Mouse (Mus musculus) heart, embryonic 10.5 days (tissue): ENCODE data around the gene Gabbr2. TPM values are rescaled to one million over a fixed set of nuclear protein-coding genes. Genes with fewer than 3 reads are reported as not detected.
A peak's percentile ranks its signal among the peaks of the same experiment; 100 is the strongest.

ENCODE experiments used
- DNase-seq: peaks from one replicate; pipeline ENCODE4 v3.0.0-alpha.2; 2017; ENCODE audit warnings: low spot score
- H3K27ac ChIP-seq: fragments of 300-500 bp; sonication (generic); 2 replicates; pipeline ENCODE4 v1.5.1; 2016; ENCODE audit warnings: mild to moderate bottlenecking
- H3K27me3 ChIP-seq: fragments of 300-500 bp; sonication (generic); 2 replicates; pipeline ENCODE4 v1.6.1; 2016; ENCODE audit warnings: mild to moderate bottlenecking; ENCODE audit not compliant: poor library complexity, insufficient read depth, severe bottlenecking
- H3K36me3 ChIP-seq: fragments of 300-500 bp; sonication (generic); 2 replicates; pipeline ENCODE4 v1.6.1; 2016; ENCODE audit warnings: mild to moderate bottlenecking, moderate library complexity
- H3K4me1 ChIP-seq: fragments of 300-500 bp; sonication (generic); 2 replicates; pipeline ENCODE4 v1.6.1; 2016; ENCODE audit warnings: mild to moderate bottlenecking
- H3K4me3 ChIP-seq: fragments of 300-500 bp; sonication (generic); 2 replicates; pipeline ENCODE4 v1.5.1; 2016; ENCODE audit warnings: mild to moderate bottlenecking, moderate library complexity
- H3K9me3 ChIP-seq: fragments of 300-500 bp; sonication (generic); 2 replicates; pipeline ENCODE4 v1.6.1; 2016; ENCODE audit warnings: mild to moderate bottlenecking, moderate library complexity
- WGBS: fragments of 180-500 bp; shearing (Covaris S2); methylation state at CpG from one replicate; pipeline ENCODE4 v1.1.7; 2016; 5-methylcytosine and 5-hydroxymethylcytosine counted together
- polyA plus RNA-seq: library from polyadenylated mRNA; unstranded; fragments of >200 nt; fragmentation: Nextera tagmentation; extraction: Ambion mirVana; gene quantifications from 2 replicates; pipeline ENCODE4 v1.2.1, GENCODE M21; 2016

Gene Gabbr2
- polyA plus RNA-seq, 1 experiment from 2014 or later = 0.13 TPM

GRCm38 (mm10) chr4:47012476-47012875 lies 20.8 kb upstream of the Gabbr2 start:
- H3K4me3 ChIP-seq = no peak overlapping the region
- H3K27me3 ChIP-seq = peaks cover 33% of the 10 kb centered on the region; the same call in 1 of the 2 replicates
- H3K4me1 ChIP-seq = peaks cover 8% of the 10 kb centered on the region
- no peaks in the 10 kb centered on the region for H3K9me3 ChIP-seq
- H3K36me3 ChIP-seq = 0 out of 2 replicates have a peak, but pooled peaks cover 5% of the 10 kb centered on the region
- 80% methylated on average over 10 of the region's 10 CpGs for WGBS
- no peak overlapping the region for H3K27ac ChIP-seq
- no peak for DNase-seq

- DNase-seq = no peak
- Histone ChIP-seq H3K4me1 (peaks cover 8% of the 10 kb centered on the region), H3K36me3 (no peaks in the 10 kb centered on the region), H3K27me3 (peaks cover 34% of the 10 kb centered on the region; the same call in 1 of the 2 replicates), H3K9me3 (no peaks in the 10 kb centered on the region), H3K27ac (no peak overlapping the region), H3K4me3 (no peak overlapping the region)
- 58% methylated on average over 12 of the region's 12 CpGs for WGBS
These were observed 18.9 kb upstream of the Gabbr2 start for GRCm38 (mm10) chr4:47010400-47011231.

GRCm38 (mm10) chr4:47000626-47001395 lies 9.1 kb upstream of the Gabbr2 start:
- peaks cover 30% of the 10 kb centered on the region for H3K27me3 ChIP-seq

GRCm38 (mm10) chr4:46997969-46998368 lies 6.3 kb upstream of the Gabbr2 start:
- no peak for DNase-seq
- no peaks in the 10 kb centered on the region for H3K9me3 ChIP-seq
- H3K4me3 ChIP-seq = no peak overlapping the region
- peaks cover 53% of the 10 kb centered on the region for H3K27me3 ChIP-seq
- H3K4me1 ChIP-seq = no peaks in the 10 kb centered on the region
- WGBS = 67% methylated on average over 2 of the region's 2 CpGs
- no peaks in the 10 kb centered on the region for H3K36me3 ChIP-seq
- no peak overlapping the region for H3K27ac ChIP-seq

More at GRCm38 (mm10) chr4:47000626-47001395, 9.1 kb upstream of the Gabbr2 start:
- H3K27ac ChIP-seq = no peak overlapping the region
- no peak for DNase-seq
- H3K4me1 ChIP-seq = no peaks in the 10 kb centered on the region
- H3K4me3 ChIP-seq = no peak overlapping the region
- no peaks in the 10 kb centered on the region for H3K36me3 ChIP-seq
- H3K9me3 ChIP-seq = no peaks in the 10 kb centered on the region
- 58% methylated on average over 8 of the region's 8 CpGs for WGBS

- H3K36me3 ChIP-seq = no peaks in the 10 kb centered on the region
- H3K4me3 ChIP-seq = no peak overlapping the region
- 2% methylated on average over 8 of the region's 8 CpGs for WGBS
- H3K4me1 ChIP-seq = peaks cover 25% of the 10 kb centered on the region
- H3K27ac ChIP-seq = no peak overlapping the region
- DNase-seq = peak; percentile 82
- H3K9me3 ChIP-seq = no peaks in the 10 kb centered on the region
- peaks cover 92% of the 10 kb centered on the region for H3K27me3 ChIP-seq
These were observed 1.3 kb upstream of the Gabbr2 start for GRCm38 (mm10) chr4:46992827-46993473.

GRCm38 (mm10) chr4:46991959-46992316 lies 265 bp upstream of the Gabbr2 start:
- Histone ChIP-seq H3K27me3 (peaks cover 89% of the 10 kb centered on the region), H3K9me3 (no peaks in the 10 kb centered on the region), H3K4me1 (peaks cover 25% of the 10 kb centered on the region), H3K27ac (no peak overlapping the region), H3K4me3 (peak overlapping the region; percentile 66), H3K36me3 (no peaks in the 10 kb centered on the region)
- DNase-seq = no peak
- WGBS = 1% methylated on average over 31 of the region's 31 CpGs

- Histone ChIP-seq H3K4me1 (peaks cover 25% of the 10 kb centered on the region), H3K27me3 (peaks cover 94% of the 10 kb centered on the region), H3K27ac (no peak overlapping the region), H3K36me3 (no peaks in the 10 kb centered on the region), H3K4me3 (peak overlapping the region; percentile 66), H3K9me3 (no peaks in the 10 kb centered on the region)
- no peak for DNase-seq
- WGBS = 5% methylated on average over 29 of the region's 29 CpGs
These were observed 1.2 kb downstream of the Gabbr2 start for GRCm38 (mm10) chr4:46990281-46991015.

- H3K9me3 ChIP-seq = no peaks in the 10 kb centered on the region
- no peak overlapping the region for H3K27ac ChIP-seq
- H3K4me1 ChIP-seq = peaks cover 25% of the 10 kb centered on the region
- peaks cover 88% of the 10 kb centered on the region for H3K27me3 ChIP-seq
- no peak for DNase-seq
- no peaks in the 10 kb centered on the region for H3K36me3 ChIP-seq
- H3K4me3 ChIP-seq = peak overlapping the region; percentile 66; the same call in 1 of the 2 replicates
- 2% methylated on average over 17 of the region's 17 CpGs for WGBS
These were observed 1.8 kb downstream of the Gabbr2 start for GRCm38 (mm10) chr4:46989842-46990241.

- WGBS = 64% methylated on average over 4 of the region's 4 CpGs
- no peak for DNase-seq
- Histone ChIP-seq H3K4me1 (peaks cover 25% of the 10 kb centered on the region), H3K4me3 (no peak overlapping the region), H3K27ac (no peak overlapping the region), H3K27me3 (peaks cover 78% of the 10 kb centered on the region), H3K36me3 (no peaks in the 10 kb centered on the region), H3K9me3 (no peaks in the 10 kb centered on the region)
These were observed 2.8 kb downstream of the Gabbr2 start for GRCm38 (mm10) chr4:46988824-46989223.

GRCm38 (mm10) chr4:46988257-46988656 lies 3.4 kb downstream of the Gabbr2 start:
- Histone ChIP-seq H3K36me3 (no peaks in the 10 kb centered on the region), H3K27ac (no peak overlapping the region), H3K9me3 (no peaks in the 10 kb centered on the region), H3K4me1 (peaks cover 25% of the 10 kb centered on the region), H3K27me3 (peaks cover 72% of the 10 kb centered on the region), H3K4me3 (no peak overlapping the region)
- no peak for DNase-seq
- 37% methylated on average over 3 of the region's 3 CpGs for WGBS

- WGBS = 82% methylated on average over 6 of the region's 6 CpGs
- peaks cover 25% of the 10 kb centered on the region for H3K4me1 ChIP-seq
- peaks cover 68% of the 10 kb centered on the region for H3K27me3 ChIP-seq
These were observed 3.9 kb downstream of the Gabbr2 start for GRCm38 (mm10) chr4:46987809-46988208.

GRCm38 (mm10) chr4:46986054-46986453 lies 5.6 kb downstream of the Gabbr2 start:
- no peak overlapping the region for H3K4me3 ChIP-seq
- H3K36me3 ChIP-seq = no peaks in the 10 kb centered on the region
- DNase-seq = no peak
- no peaks in the 10 kb centered on the region for H3K9me3 ChIP-seq
- H3K4me1 ChIP-seq = peaks cover 14% of the 10 kb centered on the region
- no peak overlapping the region for H3K27ac ChIP-seq
- H3K27me3 ChIP-seq = peaks cover 56% of the 10 kb centered on the region

More at GRCm38 (mm10) chr4:46987809-46988208, 3.9 kb downstream of the Gabbr2 start:
- no peak for DNase-seq
- Histone ChIP-seq H3K27ac (no peak overlapping the region), H3K4me3 (no peak overlapping the region), H3K9me3 (no peaks in the 10 kb centered on the region), H3K36me3 (no peaks in the 10 kb centered on the region)
